Mouse (Mus musculus): ENCODE results near the gene Dtl. TPM values are rescaled to one million over a fixed set of nuclear protein-coding genes. Genes with fewer than 3 reads are reported as not detected.
"Not testable (repeated sequence)": the region's sequence is repeated elsewhere in the genome, so short reads cannot be mapped to it uniquely, and the experiment has no call there.

The Dtl gene
- polyA plus RNA-seq, 1 experiment from 2014 or later, result 87.8 TPM

- no peaks in the 10 kb centered on the region for H3K9me3 ChIP-seq (replicated peaks)
- H3K4me3 ChIP-seq, result no peak overlapping the region
- 88% methylated on average over 2 of the region's 2 CpGs for WGBS
These were observed 45.9 kb downstream of the Dtl start for GRCm38 (mm10) chr1:191529406-191529805.

GRCm38 (mm10) chr1:191527921-191528612 is 47.3 kb downstream of the Dtl start:
- Histone ChIP-seq H3K27me3 (ENCODE audit: low read depth, poor library complexity, severe bottlenecking) (no peaks in the 10 kb centered on the region), H3K36me3 (peaks cover 8% of the 10 kb centered on the region; the same call in 1 of the 2 replicates), H3K27ac (replicated peaks) (no peak overlapping the region), H3K9me3 (replicated peaks) (no peaks in the 10 kb centered on the region), H3K4me1 (no peaks in the 10 kb centered on the region), H3K4me3 (no peak overlapping the region)
- WGBS, result 79% methylated on average over 4 of the region's 4 CpGs
- no peak for DNase-seq (ENCODE audit: low spot score)

More at GRCm38 (mm10) chr1:191529406-191529805, 45.9 kb downstream of the Dtl start:
- H3K4me1 ChIP-seq, result no peaks in the 10 kb centered on the region
- H3K36me3 ChIP-seq, result peaks cover 20% of the 10 kb centered on the region
- no peaks in the 10 kb centered on the region for H3K27me3 ChIP-seq (ENCODE audit: low read depth, poor library complexity, severe bottlenecking)
- H3K27ac ChIP-seq (replicated peaks), result no peak overlapping the region
- DNase-seq (ENCODE audit: low spot score), result no peak

GRCm38 (mm10) chr1:191527089-191527488 is 48.3 kb downstream of the Dtl start:
- WGBS, result 88% methylated on average over 3 of the region's 3 CpGs
- H3K4me1 ChIP-seq, result no peaks in the 10 kb centered on the region
- H3K27ac ChIP-seq (replicated peaks), result no peak overlapping the region
- 0 out of 2 replicates have a peak, but pooled peaks cover 2% of the 10 kb centered on the region for H3K36me3 ChIP-seq
- H3K4me3 ChIP-seq, result no peak overlapping the region
- no peaks in the 10 kb centered on the region for H3K27me3 ChIP-seq (ENCODE audit: low read depth, poor library complexity, severe bottlenecking)
- DNase-seq (ENCODE audit: low spot score), result no peak
- H3K9me3 ChIP-seq (replicated peaks), result no peaks in the 10 kb centered on the region

GRCm38 (mm10) chr1:191521395-191521794 is 53.9 kb downstream of the Dtl start:
- Histone ChIP-seq H3K27ac (replicated peaks) (no peak overlapping the region), H3K4me3 (no peak overlapping the region), H3K4me1 (no peaks in the 10 kb centered on the region), H3K27me3 (ENCODE audit: low read depth, poor library complexity, severe bottlenecking) (no peaks in the 10 kb centered on the region), H3K36me3 (no peaks in the 10 kb centered on the region), H3K9me3 (replicated peaks) (no peaks in the 10 kb centered on the region)
- WGBS, result 81% methylated on average over 8 of the region's 8 CpGs
- DNase-seq (ENCODE audit: low spot score), result no peak

GRCm38 (mm10) chr1:191520669-191521068 is 54.7 kb downstream of the Dtl start:
- 91% methylated on average over 10 of the region's 10 CpGs for WGBS
- H3K9me3 ChIP-seq (replicated peaks), result no peaks in the 10 kb centered on the region
- DNase-seq (ENCODE audit: low spot score), result no peak
- H3K27me3 ChIP-seq (ENCODE audit: low read depth, poor library complexity, severe bottlenecking), result no peaks in the 10 kb centered on the region
- no peak overlapping the region for H3K27ac ChIP-seq (replicated peaks)
- H3K4me3 ChIP-seq, result no peak overlapping the region
- no peaks in the 10 kb centered on the region for H3K4me1 ChIP-seq
- no peaks in the 10 kb centered on the region for H3K36me3 ChIP-seq

GRCm38 (mm10) chr1:191520194-191520593 is 55.1 kb downstream of the Dtl start:
- Histone ChIP-seq H3K27me3 (ENCODE audit: low read depth, poor library complexity, severe bottlenecking) (no peaks in the 10 kb centered on the region), H3K4me1 (no peaks in the 10 kb centered on the region), H3K36me3 (no peaks in the 10 kb centered on the region), H3K4me3 (no peak overlapping the region), H3K27ac (replicated peaks) (no peak overlapping the region), H3K9me3 (replicated peaks) (no peaks in the 10 kb centered on the region)
- DNase-seq (ENCODE audit: low spot score), result no peak
- WGBS, result 81% methylated on average over 7 of the region's 7 CpGs

GRCm38 (mm10) chr1:191519329-191520066 is 55.8 kb downstream of the Dtl start:
- Histone ChIP-seq H3K4me3 (no peak overlapping the region), H3K4me1 (no peaks in the 10 kb centered on the region), H3K36me3 (no peaks in the 10 kb centered on the region), H3K27ac (replicated peaks) (no peak overlapping the region), H3K9me3 (replicated peaks) (no peaks in the 10 kb centered on the region), H3K27me3 (ENCODE audit: low read depth, poor library complexity, severe bottlenecking) (no peaks in the 10 kb centered on the region)
- 91% methylated on average over 4 of the region's 4 CpGs for WGBS
- no peak for DNase-seq (ENCODE audit: low spot score)

GRCm38 (mm10) chr1:191518911-191519310 is 56.4 kb downstream of the Dtl start:
- Histone ChIP-seq H3K4me1 (no peaks in the 10 kb centered on the region), H3K27me3 (ENCODE audit: low read depth, poor library complexity, severe bottlenecking) (no peaks in the 10 kb centered on the region), H3K9me3 (replicated peaks) (no peaks in the 10 kb centered on the region), H3K4me3 (no peak overlapping the region), H3K27ac (replicated peaks) (no peak overlapping the region), H3K36me3 (no peaks in the 10 kb centered on the region)
- 87% methylated on average over 4 of the region's 4 CpGs for WGBS
- DNase-seq (ENCODE audit: low spot score), result no peak

- DNase-seq (ENCODE audit: low spot score), result no peak
- Histone ChIP-seq H3K9me3 (replicated peaks) (no peaks in the 10 kb centered on the region), H3K27me3 (ENCODE audit: low read depth, poor library complexity, severe bottlenecking) (no peaks in the 10 kb centered on the region), H3K4me3 (no peak overlapping the region), H3K36me3 (no peaks in the 10 kb centered on the region), H3K4me1 (no peaks in the 10 kb centered on the region), H3K27ac (replicated peaks) (no peak overlapping the region)
- 85% methylated on average over 5 of the region's 5 CpGs for WGBS
These were observed 57.4 kb downstream of the Dtl start for GRCm38 (mm10) chr1:191517969-191518368.

- no peaks in the 10 kb centered on the region for H3K4me1 ChIP-seq
- H3K4me3 ChIP-seq, result no peak overlapping the region
- no peaks in the 10 kb centered on the region for H3K36me3 ChIP-seq
- no peaks in the 10 kb centered on the region for H3K9me3 ChIP-seq (replicated peaks)
- no peak for DNase-seq (ENCODE audit: low spot score)
- no peaks in the 10 kb centered on the region for H3K27me3 ChIP-seq (ENCODE audit: low read depth, poor library complexity, severe bottlenecking)
- H3K27ac ChIP-seq (replicated peaks), result no peak overlapping the region
- 62% methylated on average over 3 of the region's 3 CpGs for WGBS
These were observed 58.3 kb downstream of the Dtl start for GRCm38 (mm10) chr1:191517056-191517455.

GRCm38 (mm10) chr1:191516351-191516750 is 59.0 kb downstream of the Dtl start:
- not testable (repeated sequence) for H3K27me3 ChIP-seq (ENCODE audit: low read depth, poor library complexity, severe bottlenecking); H3K36me3 ChIP-seq; DNase-seq (ENCODE audit: low spot score); H3K27ac ChIP-seq (replicated peaks); H3K9me3 ChIP-seq (replicated peaks); H3K4me1 ChIP-seq; H3K4me3 ChIP-seq
- WGBS, result 83% methylated on average over 2 of the region's 2 CpGs

GRCm38 (mm10) chr1:191513195-191513594 is 62.1 kb downstream of the Dtl start:
- no peak for DNase-seq (ENCODE audit: low spot score)
- Histone ChIP-seq H3K4me1 (no peaks in the 10 kb centered on the region), H3K4me3 (no peak overlapping the region), H3K27me3 (ENCODE audit: low read depth, poor library complexity, severe bottlenecking) (no peaks in the 10 kb centered on the region), H3K9me3 (replicated peaks) (no peaks in the 10 kb centered on the region), H3K36me3 (no peaks in the 10 kb centered on the region), H3K27ac (replicated peaks) (no peak overlapping the region)
- WGBS, result 88% methylated on average over 4 of the region's 4 CpGs

GRCm38 (mm10) chr1:191512383-191512782 is 63.0 kb downstream of the Dtl start:
- H3K27ac ChIP-seq (replicated peaks), result no peak overlapping the region
- H3K4me3 ChIP-seq, result no peak overlapping the region
- DNase-seq (ENCODE audit: low spot score), result no peak
- H3K9me3 ChIP-seq (replicated peaks), result no peaks in the 10 kb centered on the region
- H3K4me1 ChIP-seq, result no peaks in the 10 kb centered on the region
- no peaks in the 10 kb centered on the region for H3K27me3 ChIP-seq (ENCODE audit: low read depth, poor library complexity, severe bottlenecking)
- WGBS, result 76% methylated on average over 4 of the region's 4 CpGs
- H3K36me3 ChIP-seq, result no peaks in the 10 kb centered on the region
